Mouse (Mus musculus): ENCODE measurements around the gene Ren1. TPM values are rescaled to one million over a fixed set of nuclear protein-coding genes. Genes with fewer than 3 reads are reported as not detected.

Ren1 gene
- polyA plus RNA-seq, 1 experiment from 2014 or later: not detected

- Histone ChIP-seq H3K36me3 (replicated peaks) (no peaks in the 10 kb centered on the region), H3K4me1 (peaks cover 10% of the 10 kb centered on the region; the same call in 1 of the 2 replicates), H3K27ac (no peak overlapping the region), H3K9me3 (no peaks in the 10 kb centered on the region), H3K4me3 (no peak overlapping the region), H3K27me3 (ENCODE audit: poor library complexity, severe bottlenecking) (peaks cover 8% of the 10 kb centered on the region; the same call in 1 of the 2 replicates)
- WGBS: 85% methylated on average over 11 of the region's 11 CpGs
- no peak for DNase-seq (ENCODE audit: extremely low spot score, low spot score)
Measured at GRCm38 (mm10) chr1:133347693-133348520, 2.4 kb upstream of the Ren1 start.

GRCm38 (mm10) chr1:133351762-133352161 is 1.5 kb downstream of the Ren1 start:
- Histone ChIP-seq H3K27ac (no peak overlapping the region), H3K36me3 (replicated peaks) (no peaks in the 10 kb centered on the region), H3K9me3 (no peaks in the 10 kb centered on the region), H3K27me3 (ENCODE audit: poor library complexity, severe bottlenecking) (peaks cover 44% of the 10 kb centered on the region), H3K4me1 (peaks cover 28% of the 10 kb centered on the region), H3K4me3 (no peak overlapping the region)
- WGBS: 61% methylated on average over 9 of the region's 9 CpGs
- DNase-seq (ENCODE audit: extremely low spot score, low spot score): no peak

- no peaks in the 10 kb centered on the region for H3K36me3 ChIP-seq (replicated peaks)
- WGBS: 58% methylated on average over 12 of the region's 12 CpGs
- no peak overlapping the region for H3K27ac ChIP-seq
Measured at GRCm38 (mm10) chr1:133353371-133353809, 3.1 kb downstream of the Ren1 start.

GRCm38 (mm10) chr1:133355469-133355868 is 5.2 kb downstream of the Ren1 start:
- no peaks in the 10 kb centered on the region for H3K36me3 ChIP-seq (replicated peaks)
- H3K4me3 ChIP-seq: no peak overlapping the region
- H3K27ac ChIP-seq: no peak overlapping the region
- 53% methylated on average over 5 of the region's 5 CpGs for WGBS
- DNase-seq (ENCODE audit: extremely low spot score, low spot score): no peak
- peaks cover 77% of the 10 kb centered on the region for H3K27me3 ChIP-seq (ENCODE audit: poor library complexity, severe bottlenecking)
- peaks cover 25% of the 10 kb centered on the region for H3K4me1 ChIP-seq
- no peaks in the 10 kb centered on the region for H3K9me3 ChIP-seq

More at GRCm38 (mm10) chr1:133353371-133353809, 3.1 kb downstream of the Ren1 start:
- Histone ChIP-seq H3K9me3 (no peaks in the 10 kb centered on the region), H3K27me3 (ENCODE audit: poor library complexity, severe bottlenecking) (peaks cover 59% of the 10 kb centered on the region), H3K4me3 (no peak overlapping the region; the same call in 1 of the 2 replicates), H3K4me1 (peaks cover 29% of the 10 kb centered on the region)
- peak; percentile 73 for DNase-seq (ENCODE audit: extremely low spot score, low spot score)

- no peaks in the 10 kb centered on the region for H3K36me3 ChIP-seq (replicated peaks)
- H3K4me1 ChIP-seq: peaks cover 25% of the 10 kb centered on the region
- DNase-seq (ENCODE audit: extremely low spot score, low spot score): no peak
- H3K27me3 ChIP-seq (ENCODE audit: poor library complexity, severe bottlenecking): peaks cover 77% of the 10 kb centered on the region
- 57% methylated on average over 15 of the region's 15 CpGs for WGBS
- H3K4me3 ChIP-seq: no peak overlapping the region
- no peak overlapping the region for H3K27ac ChIP-seq
- no peaks in the 10 kb centered on the region for H3K9me3 ChIP-seq
Measured at GRCm38 (mm10) chr1:133355912-133356311, 5.6 kb downstream of the Ren1 start.

- Histone ChIP-seq H3K36me3 (replicated peaks) (no peaks in the 10 kb centered on the region), H3K9me3 (no peaks in the 10 kb centered on the region), H3K27me3 (ENCODE audit: poor library complexity, severe bottlenecking) (peaks cover 78% of the 10 kb centered on the region), H3K4me3 (no peak overlapping the region), H3K27ac (no peak overlapping the region), H3K4me1 (peaks cover 25% of the 10 kb centered on the region)
- 72% methylated on average over 8 of the region's 8 CpGs for WGBS
- no peak for DNase-seq (ENCODE audit: extremely low spot score, low spot score)
Measured at GRCm38 (mm10) chr1:133356330-133356729, 6.0 kb downstream of the Ren1 start.

GRCm38 (mm10) chr1:133361006-133361405 is 10.7 kb downstream of the Ren1 start:
- Histone ChIP-seq H3K27me3 (ENCODE audit: poor library complexity, severe bottlenecking) (peaks cover 86% of the 10 kb centered on the region), H3K27ac (no peak overlapping the region), H3K9me3 (no peaks in the 10 kb centered on the region), H3K4me3 (no peak overlapping the region), H3K4me1 (peaks cover 35% of the 10 kb centered on the region), H3K36me3 (replicated peaks) (no peaks in the 10 kb centered on the region)
- DNase-seq (ENCODE audit: extremely low spot score, low spot score): no peak
- 92% methylated on average over 6 of the region's 6 CpGs for WGBS

- Histone ChIP-seq H3K27ac (no peak overlapping the region), H3K36me3 (replicated peaks) (no peaks in the 10 kb centered on the region), H3K4me1 (peaks cover 33% of the 10 kb centered on the region), H3K9me3 (no peaks in the 10 kb centered on the region), H3K4me3 (no peak overlapping the region), H3K27me3 (ENCODE audit: poor library complexity, severe bottlenecking) (peaks cover 86% of the 10 kb centered on the region)
- 91% methylated on average over 5 of the region's 5 CpGs for WGBS
- DNase-seq (ENCODE audit: extremely low spot score, low spot score): no peak
Measured at GRCm38 (mm10) chr1:133362103-133362502, 11.8 kb downstream of the Ren1 start.

GRCm38 (mm10) chr1:133363276-133364021 is 13.1 kb downstream of the Ren1 start, which contains the start of gene Etnk2:
Etnk2 (plus strand) TSS chr1:133363572.
- no peaks in the 10 kb centered on the region for H3K36me3 ChIP-seq (replicated peaks)
- under 1% methylated on average over 52 of the region's 52 CpGs for WGBS
- H3K27me3 ChIP-seq (ENCODE audit: poor library complexity, severe bottlenecking): peaks cover 83% of the 10 kb centered on the region
- DNase-seq (ENCODE audit: extremely low spot score, low spot score): peak; percentile 84
- H3K27ac ChIP-seq: peak within 1 kb of the TSS; percentile 74
- H3K4me1 ChIP-seq: peaks cover 46% of the 10 kb centered on the region
- H3K9me3 ChIP-seq: no peaks in the 10 kb centered on the region
- peak within 1 kb of the TSS; percentile 81 for H3K4me3 ChIP-seq

- Histone ChIP-seq H3K4me3 (peak overlapping the region; percentile 81), H3K4me1 (peaks cover 51% of the 10 kb centered on the region), H3K27ac (peak overlapping the region; percentile 74), H3K36me3 (replicated peaks) (no peaks in the 10 kb centered on the region), H3K27me3 (ENCODE audit: poor library complexity, severe bottlenecking) (peaks cover 82% of the 10 kb centered on the region), H3K9me3 (no peaks in the 10 kb centered on the region)
- under 1% methylated on average over 27 of the region's 27 CpGs for WGBS
- DNase-seq (ENCODE audit: extremely low spot score, low spot score): no peak
Measured at GRCm38 (mm10) chr1:133364022-133364630, 13.8 kb downstream of the Ren1 start.

GRCm38 (mm10) chr1:133364890-133365289 is 14.6 kb downstream of the Ren1 start:
- no peak overlapping the region for H3K27ac ChIP-seq
- WGBS: 40% methylated on average over 2 of the region's 2 CpGs
- no peak overlapping the region for H3K4me3 ChIP-seq
- H3K4me1 ChIP-seq: peaks cover 51% of the 10 kb centered on the region
- no peaks in the 10 kb centered on the region for H3K36me3 ChIP-seq (replicated peaks)
- DNase-seq (ENCODE audit: extremely low spot score, low spot score): no peak
- peaks cover 76% of the 10 kb centered on the region for H3K27me3 ChIP-seq (ENCODE audit: poor library complexity, severe bottlenecking)
- no peaks in the 10 kb centered on the region for H3K9me3 ChIP-seq

- Histone ChIP-seq H3K36me3 (replicated peaks) (no peaks in the 10 kb centered on the region), H3K27me3 (ENCODE audit: poor library complexity, severe bottlenecking) (peaks cover 65% of the 10 kb centered on the region), H3K4me1 (peaks cover 56% of the 10 kb centered on the region), H3K9me3 (no peaks in the 10 kb centered on the region), H3K27ac (peak overlapping the region; percentile 73; the same call in 1 of the 2 replicates), H3K4me3 (no peak overlapping the region)
- no peak for DNase-seq (ENCODE audit: extremely low spot score, low spot score)
- 56% methylated on average over 10 of the region's 10 CpGs for WGBS
Measured at GRCm38 (mm10) chr1:133366951-133367605, 16.8 kb downstream of the Ren1 start.
